Mouse (Mus musculus): ENCODE data around the gene Tle4. TPM values are rescaled to one million over a fixed set of nuclear protein-coding genes. Genes with fewer than 3 reads are reported as not detected.

Tle4 gene
- polyA plus RNA-seq, 1 experiment from 2014 or later = 34.3 TPM

DNA sequence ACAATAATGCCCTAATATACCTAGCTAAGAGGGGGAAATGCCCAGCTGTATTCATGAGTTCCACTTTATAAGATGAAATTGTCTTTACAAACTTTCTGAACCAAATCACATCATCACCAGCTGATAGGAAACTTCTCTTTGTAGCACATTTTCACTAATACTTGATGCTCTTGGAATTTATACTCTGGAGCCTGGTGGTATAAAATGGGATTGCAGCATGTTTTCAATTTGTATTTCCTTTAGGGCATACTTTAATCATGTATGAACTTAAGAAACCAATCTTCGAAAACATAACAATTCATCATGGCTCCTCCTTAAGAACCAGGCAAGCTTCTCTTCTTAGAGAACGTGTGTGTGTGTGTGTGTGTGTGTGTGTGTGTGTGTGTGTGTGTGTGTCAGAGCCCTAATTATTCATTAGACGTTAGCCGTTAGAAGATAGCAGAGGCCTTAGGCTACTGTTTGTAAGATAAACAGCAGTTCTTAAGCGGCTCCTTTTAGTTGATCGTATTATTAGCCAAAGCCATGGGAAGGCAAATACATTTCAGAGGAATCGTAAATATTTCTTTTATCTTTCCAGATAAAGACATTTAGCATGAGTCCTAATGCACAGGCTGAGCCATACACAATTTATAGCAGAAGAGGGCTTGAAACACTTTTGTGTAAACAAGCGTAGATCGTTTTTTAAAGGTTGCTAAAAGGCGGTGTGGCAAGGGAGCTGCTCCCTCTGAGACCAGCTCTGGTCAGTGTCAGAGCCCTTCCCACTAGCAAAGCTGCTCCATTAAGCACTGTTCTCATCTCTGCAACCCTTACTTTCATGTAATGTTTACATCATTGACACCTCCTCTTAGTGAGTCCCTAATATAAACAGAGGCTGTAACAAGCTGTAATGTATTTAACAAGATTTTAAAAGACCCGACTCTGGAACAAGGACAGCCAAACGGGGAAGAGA lies 173.6 kb downstream of the Tle4 start:
- Histone ChIP-seq H3K4me3 (ENCODE audit: low read depth, low read length) (no peak overlapping the region), H3K4me1 (ENCODE audit: control insufficient read depth, insufficient read depth, low read length) (peaks cover 7% of the 10 kb centered on the region; the same call in 1 of the 2 replicates), H3K36me3 (ENCODE audit: control insufficient read depth, insufficient read depth, low read length) (no peaks in the 10 kb centered on the region), H3K27me3 (ENCODE audit: control insufficient read depth, insufficient read depth, low read length) (no peaks in the 10 kb centered on the region), H3K4me2 (ENCODE audit: low read depth) (no peak overlapping the region), H3K27ac (ENCODE audit: low read depth, low read length) (no peak overlapping the region), H3K9me3 (ENCODE audit: control insufficient read depth, low read length) (no peaks in the 10 kb centered on the region), H3K9ac (ENCODE audit: low read length) (no peak overlapping the region)
- DNase-seq (ENCODE audit: low spot score) (no peak), ATAC-seq (ENCODE audit: insufficient read depth, low FRiP score, low TSS enrichment) (no peak)
- 49% methylated on average over 12 of the region's 12 CpGs for WGBS

DNA sequence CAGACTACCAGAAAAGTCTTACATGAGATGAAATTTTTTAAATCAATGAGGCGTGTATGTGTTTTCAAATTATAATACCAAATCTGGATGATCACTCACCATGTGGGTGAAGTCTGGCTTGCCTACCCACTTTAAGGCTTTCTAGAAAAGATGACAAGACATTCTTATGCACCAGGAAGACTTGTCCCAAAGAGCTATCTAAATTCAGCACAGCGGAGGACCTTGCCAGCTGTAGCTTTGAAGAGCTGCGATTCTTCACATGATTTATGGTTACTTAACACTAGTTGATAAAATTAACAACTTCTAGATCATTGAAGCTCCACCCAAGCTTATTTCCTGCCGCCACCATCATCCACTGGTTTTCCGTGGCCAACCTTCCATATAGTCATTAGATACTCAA lies 176.2 kb downstream of the Tle4 start:
- H3K27me3 ChIP-seq (ENCODE audit: control insufficient read depth, insufficient read depth, low read length) = no peaks in the 10 kb centered on the region
- no peak overlapping the region for H3K9ac ChIP-seq (ENCODE audit: low read length)
- H3K4me3 ChIP-seq (ENCODE audit: low read depth, low read length) = no peak overlapping the region
- no peak overlapping the region for H3K4me2 ChIP-seq (ENCODE audit: low read depth)
- H3K4me1 ChIP-seq (ENCODE audit: control insufficient read depth, insufficient read depth, low read length) = peaks cover 7% of the 10 kb centered on the region; the same call in 1 of the 2 replicates
- no peak for ATAC-seq (ENCODE audit: insufficient read depth, low FRiP score, low TSS enrichment)
- no peaks in the 10 kb centered on the region for H3K36me3 ChIP-seq (ENCODE audit: control insufficient read depth, insufficient read depth, low read length)
- H3K27ac ChIP-seq (ENCODE audit: low read depth, low read length) = no peak overlapping the region
- DNase-seq (ENCODE audit: low spot score) = no peak
- no peaks in the 10 kb centered on the region for H3K9me3 ChIP-seq (ENCODE audit: control insufficient read depth, low read length)
- WGBS = 89% methylated on average over 5 of the region's 5 CpGs

- Histone ChIP-seq H3K4me3 (ENCODE audit: low read depth, low read length) (no peak overlapping the region), H3K36me3 (ENCODE audit: control insufficient read depth, insufficient read depth, low read length) (no peaks in the 10 kb centered on the region), H3K9me3 (ENCODE audit: control insufficient read depth, low read length) (no peaks in the 10 kb centered on the region), H3K27me3 (ENCODE audit: control insufficient read depth, insufficient read depth, low read length) (no peaks in the 10 kb centered on the region), H3K9ac (ENCODE audit: low read length) (no peak overlapping the region), H3K27ac (ENCODE audit: low read depth, low read length) (no peak overlapping the region), H3K4me2 (ENCODE audit: low read depth) (no peak overlapping the region), H3K4me1 (ENCODE audit: control insufficient read depth, insufficient read depth, low read length) (no peaks in the 10 kb centered on the region)
- ATAC-seq (ENCODE audit: insufficient read depth, low FRiP score, low TSS enrichment) (no peak), DNase-seq (ENCODE audit: low spot score) (no peak)
- 81% methylated on average over 5 of the region's 5 CpGs for WGBS
Observed at GRCm38 (mm10) chr19:14419886-14420285, 178.0 kb downstream of the Tle4 start.

DNA sequence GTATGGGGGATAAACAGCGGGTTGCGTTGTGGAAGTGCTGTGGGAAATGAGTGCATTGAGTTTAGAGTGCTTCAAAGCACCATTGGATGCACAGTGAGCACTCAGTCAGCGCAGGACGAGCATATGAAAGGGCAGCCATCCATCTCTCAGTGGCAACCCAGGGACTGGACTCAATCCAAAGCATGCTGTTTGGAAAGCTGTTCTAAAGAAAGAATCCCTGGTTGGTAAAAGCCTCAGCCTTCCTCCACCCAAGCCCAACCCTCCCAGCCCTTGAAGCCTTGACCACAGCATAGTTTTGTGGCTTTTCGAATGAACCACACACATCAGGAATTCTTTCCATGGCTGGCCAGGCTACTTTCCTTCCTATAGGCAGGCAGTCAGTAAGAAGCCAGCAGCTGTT lies 181.0 kb downstream of the Tle4 start:
- H3K4me1 ChIP-seq (ENCODE audit: control insufficient read depth, insufficient read depth, low read length) = no peaks in the 10 kb centered on the region
- no peaks in the 10 kb centered on the region for H3K9me3 ChIP-seq (ENCODE audit: control insufficient read depth, low read length)
- no peaks in the 10 kb centered on the region for H3K36me3 ChIP-seq (ENCODE audit: control insufficient read depth, insufficient read depth, low read length)
- no peak overlapping the region for H3K4me2 ChIP-seq (ENCODE audit: low read depth)
- 62% methylated on average over 5 of the region's 5 CpGs for WGBS
- H3K4me3 ChIP-seq (ENCODE audit: low read depth, low read length) = no peak overlapping the region
- no peaks in the 10 kb centered on the region for H3K27me3 ChIP-seq (ENCODE audit: control insufficient read depth, insufficient read depth, low read length)
- DNase-seq (ENCODE audit: low spot score) = no peak
- ATAC-seq (ENCODE audit: insufficient read depth, low FRiP score, low TSS enrichment) = no peak
- no peak overlapping the region for H3K27ac ChIP-seq (ENCODE audit: low read depth, low read length)
- no peak overlapping the region for H3K9ac ChIP-seq (ENCODE audit: low read length)

- H3K27me3 ChIP-seq (ENCODE audit: control insufficient read depth, insufficient read depth, low read length) = no peaks in the 10 kb centered on the region
- DNase-seq (ENCODE audit: low spot score) (no peak), ATAC-seq (ENCODE audit: insufficient read depth, low FRiP score, low TSS enrichment) (no peak)
- no peaks in the 10 kb centered on the region for H3K4me1 ChIP-seq (ENCODE audit: control insufficient read depth, insufficient read depth, low read length)
- no peak overlapping the region for H3K4me2 ChIP-seq (ENCODE audit: low read depth)
- H3K27ac ChIP-seq (ENCODE audit: low read depth, low read length) = no peak overlapping the region
- no peak overlapping the region for H3K4me3 ChIP-seq (ENCODE audit: low read depth, low read length)
- 80% methylated on average over 6 of the region's 6 CpGs for WGBS
- no peaks in the 10 kb centered on the region for H3K9me3 ChIP-seq (ENCODE audit: control insufficient read depth, low read length)
- no peak overlapping the region for H3K9ac ChIP-seq (ENCODE audit: low read length)
- H3K36me3 ChIP-seq (ENCODE audit: control insufficient read depth, insufficient read depth, low read length) = no peaks in the 10 kb centered on the region
Observed at GRCm38 (mm10) chr19:14415996-14416395, 181.9 kb downstream of the Tle4 start.

GRCm38 (mm10) chr19:14414957-14415356 lies 182.9 kb downstream of the Tle4 start:
- no peak overlapping the region for H3K4me3 ChIP-seq (ENCODE audit: low read depth, low read length)
- no peak overlapping the region for H3K27ac ChIP-seq (ENCODE audit: low read depth, low read length)
- no peaks in the 10 kb centered on the region for H3K36me3 ChIP-seq (ENCODE audit: control insufficient read depth, insufficient read depth, low read length)
- ATAC-seq (ENCODE audit: insufficient read depth, low FRiP score, low TSS enrichment) (no peak), DNase-seq (ENCODE audit: low spot score) (no peak)
- no peaks in the 10 kb centered on the region for H3K27me3 ChIP-seq (ENCODE audit: control insufficient read depth, insufficient read depth, low read length)
- no peak overlapping the region for H3K9ac ChIP-seq (ENCODE audit: low read length)
- no peak overlapping the region for H3K4me2 ChIP-seq (ENCODE audit: low read depth)
- no peaks in the 10 kb centered on the region for H3K4me1 ChIP-seq (ENCODE audit: control insufficient read depth, insufficient read depth, low read length)
- no peaks in the 10 kb centered on the region for H3K9me3 ChIP-seq (ENCODE audit: control insufficient read depth, low read length)
- 25% methylated on average over 4 of the region's 4 CpGs for WGBS

GRCm38 (mm10) chr19:14406603-14407002 lies 191.2 kb downstream of the Tle4 start:
- H3K4me1 ChIP-seq (ENCODE audit: control insufficient read depth, insufficient read depth, low read length) = no peaks in the 10 kb centered on the region
- no peaks in the 10 kb centered on the region for H3K9me3 ChIP-seq (ENCODE audit: control insufficient read depth, low read length)
- no peaks in the 10 kb centered on the region for H3K27me3 ChIP-seq (ENCODE audit: control insufficient read depth, insufficient read depth, low read length)
- no peak overlapping the region for H3K9ac ChIP-seq (ENCODE audit: low read length)
- H3K4me3 ChIP-seq (ENCODE audit: low read depth, low read length) = no peak overlapping the region
- H3K4me2 ChIP-seq (ENCODE audit: low read depth) = no peak overlapping the region
- no peak overlapping the region for H3K27ac ChIP-seq (ENCODE audit: low read depth, low read length)
- 73% methylated on average over 10 of the region's 10 CpGs for WGBS
- ATAC-seq (ENCODE audit: insufficient read depth, low FRiP score, low TSS enrichment) (no peak), DNase-seq (ENCODE audit: low spot score) (no peak)
- no peaks in the 10 kb centered on the region for H3K36me3 ChIP-seq (ENCODE audit: control insufficient read depth, insufficient read depth, low read length)
